Mouse (Mus musculus) ovary, postnatal 36 days (tissue): ENCODE results near the gene Cdh1.
"Not testable (repeated sequence)": the region's sequence is repeated elsewhere in the genome, so short reads cannot be mapped to it uniquely, and the experiment has no call there.

Experiments
- DNase-seq: peaks from one replicate; pipeline ENCODE4 v3.0.0; 2022; ENCODE audit warnings: low spot score, mixed read lengths

Gene Cdh1

GRCm38 (mm10) chr8:106603131-106603819 lies at the start of gene Cdh1:
Cdh1 (plus strand) TSS chr8:106603351.
- DNase-seq, result peak; percentile 71

- no peak for DNase-seq
Observed at GRCm38 (mm10) chr8:106554011-106554410, 49.1 kb upstream of the Cdh1 start.

- no peak for DNase-seq
Observed at GRCm38 (mm10) chr8:106556068-106556645, 47.0 kb upstream of the Cdh1 start.

- DNase-seq, result no peak
Observed at GRCm38 (mm10) chr8:106559844-106560243, 43.3 kb upstream of the Cdh1 start.

GRCm38 (mm10) chr8:106561097-106561865 lies 41.9 kb upstream of the Cdh1 start:
- DNase-seq, result peak; percentile 70

GRCm38 (mm10) chr8:106563691-106564182 lies 39.4 kb upstream of the Cdh1 start:
- DNase-seq, result no peak

- no peak for DNase-seq
Observed at GRCm38 (mm10) chr8:106569006-106569405, 34.1 kb upstream of the Cdh1 start.

- no peak for DNase-seq
Observed at GRCm38 (mm10) chr8:106570386-106570785, 32.8 kb upstream of the Cdh1 start.

- no peak for DNase-seq
Observed at GRCm38 (mm10) chr8:106571551-106572172, 31.5 kb upstream of the Cdh1 start.

GRCm38 (mm10) chr8:106572175-106572574 lies 31.0 kb upstream of the Cdh1 start:
- DNase-seq, result not testable (repeated sequence)

GRCm38 (mm10) chr8:106573168-106573567 lies 30.0 kb upstream of the Cdh1 start, which contains the start of gene Gm10073:
Gm10073 (minus strand) TSS chr8:106573461.
- DNase-seq, result not testable (repeated sequence)

- DNase-seq, result no peak
Observed at GRCm38 (mm10) chr8:106574283-106574682, 28.9 kb upstream of the Cdh1 start.

GRCm38 (mm10) chr8:106576849-106577555 lies 26.1 kb upstream of the Cdh1 start:
- no peak for DNase-seq

- DNase-seq, result no peak
Observed at GRCm38 (mm10) chr8:106579510-106579909, 23.6 kb upstream of the Cdh1 start.

- DNase-seq, result no peak
Observed at GRCm38 (mm10) chr8:106581344-106582088, 21.6 kb upstream of the Cdh1 start.

- DNase-seq, result no peak
Observed at GRCm38 (mm10) chr8:106584942-106585670, 18.0 kb upstream of the Cdh1 start.

- no peak for DNase-seq
Observed at GRCm38 (mm10) chr8:106585671-106586037, 17.5 kb upstream of the Cdh1 start.

- DNase-seq, result no peak
Observed at GRCm38 (mm10) chr8:106586896-106587295, 16.3 kb upstream of the Cdh1 start.

GRCm38 (mm10) chr8:106588443-106589431 lies 14.4 kb upstream of the Cdh1 start:
- DNase-seq, result no peak
